Mouse (Mus musculus): ENCODE results near the gene Lrrc4b.

DNA sequence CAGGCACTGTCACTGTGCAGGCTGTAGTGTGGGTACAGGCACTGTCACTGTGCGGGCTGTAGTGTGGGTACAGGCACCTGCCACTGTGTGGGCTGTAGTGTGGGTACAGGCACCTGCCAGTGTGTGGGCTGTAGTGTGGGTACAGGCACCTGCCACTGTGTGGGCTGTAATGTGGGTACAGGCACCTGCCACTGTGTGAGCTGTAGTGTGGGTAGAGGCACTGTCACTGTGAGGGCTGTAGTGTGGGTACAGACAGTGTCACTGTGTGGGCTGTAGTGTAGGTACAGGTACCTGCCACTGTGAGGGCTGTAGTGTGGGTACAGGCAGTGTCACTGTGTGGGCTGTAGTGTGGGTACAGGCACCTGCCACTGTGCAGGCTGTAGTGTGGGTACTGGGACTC, 55.3 kb downstream of the Lrrc4b start:
- TF ChIP-seq CTCF (IDR thresholded peaks at IDR 0.05; ENCODE audit: borderline replicate concordance, extremely low read depth, insufficient read depth, insufficient read length) (no peak), POLR2A (IDR thresholded peaks at IDR 0.05; ENCODE audit: borderline replicate concordance, extremely low read depth, insufficient read depth, insufficient read length, poor library complexity, severe bottlenecking) (no peak)
